Mouse (Mus musculus) cerebellum, adult 11-12 months (tissue): ENCODE measurements around the gene Cdk14.

ENCODE experiments used
- DNase-seq: peaks from one replicate; pipeline ENCODE4 v3.0.0; 2022

Gene Cdk14

DNA sequence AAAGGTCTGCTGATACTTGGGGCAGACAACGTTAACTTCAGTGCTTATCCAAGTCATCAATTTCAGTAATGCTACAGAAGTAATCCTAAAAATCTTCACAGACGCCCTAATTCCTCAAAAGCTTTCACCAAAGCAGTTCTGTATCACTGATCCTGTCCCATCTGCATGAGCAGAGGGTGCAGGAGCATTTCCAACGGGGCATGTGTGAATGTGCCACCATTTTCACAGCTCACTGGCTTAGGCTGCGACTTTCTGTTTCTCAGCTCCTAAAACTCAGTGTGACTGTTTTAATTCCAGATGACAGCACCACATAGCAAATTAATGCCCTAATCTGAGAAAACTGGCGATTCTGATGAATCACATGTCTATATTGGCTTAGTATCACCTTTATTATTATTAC, 375.8 kb downstream of the Cdk14 start:
- no peak for DNase-seq

DNA sequence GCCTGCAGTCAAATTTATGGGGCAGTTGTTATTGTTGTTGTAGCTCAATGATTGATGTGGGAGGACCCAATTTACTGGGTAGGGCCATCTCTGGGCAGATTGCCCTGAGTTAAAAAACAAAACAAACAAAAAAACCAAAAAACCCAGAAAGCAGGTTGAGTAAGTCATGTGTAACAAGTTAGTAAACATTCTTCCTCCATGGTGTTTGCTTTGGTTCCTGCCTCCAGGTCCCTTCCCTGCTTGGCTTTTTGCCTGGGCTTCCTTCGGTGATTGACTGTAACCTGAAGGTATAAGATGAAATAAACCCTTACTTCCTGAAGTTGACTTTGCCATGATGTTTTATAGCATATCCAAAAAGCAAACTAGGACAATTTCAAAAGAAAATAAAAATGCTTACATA, 377.4 kb downstream of the Cdk14 start:
- no peak for DNase-seq

DNA sequence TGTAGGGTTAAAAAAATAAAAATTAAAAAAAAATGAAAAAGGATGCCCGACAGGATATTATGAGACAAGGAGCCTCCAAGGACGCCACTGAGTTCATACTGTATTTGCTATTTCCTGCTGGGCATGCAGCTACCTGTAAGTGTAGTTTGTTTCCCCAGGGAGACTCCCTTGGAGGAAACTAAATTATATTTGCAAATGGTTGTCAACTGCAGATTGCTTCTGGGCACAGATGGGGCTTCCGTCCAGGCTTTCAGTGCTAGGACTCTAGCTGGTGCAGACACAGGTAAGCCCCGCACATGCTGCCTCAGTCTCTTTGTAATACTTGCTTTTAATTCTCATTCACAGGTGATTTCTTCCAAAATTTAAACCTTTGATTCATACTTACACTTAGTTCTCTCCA, 378.6 kb downstream of the Cdk14 start:
- no peak for DNase-seq

DNA sequence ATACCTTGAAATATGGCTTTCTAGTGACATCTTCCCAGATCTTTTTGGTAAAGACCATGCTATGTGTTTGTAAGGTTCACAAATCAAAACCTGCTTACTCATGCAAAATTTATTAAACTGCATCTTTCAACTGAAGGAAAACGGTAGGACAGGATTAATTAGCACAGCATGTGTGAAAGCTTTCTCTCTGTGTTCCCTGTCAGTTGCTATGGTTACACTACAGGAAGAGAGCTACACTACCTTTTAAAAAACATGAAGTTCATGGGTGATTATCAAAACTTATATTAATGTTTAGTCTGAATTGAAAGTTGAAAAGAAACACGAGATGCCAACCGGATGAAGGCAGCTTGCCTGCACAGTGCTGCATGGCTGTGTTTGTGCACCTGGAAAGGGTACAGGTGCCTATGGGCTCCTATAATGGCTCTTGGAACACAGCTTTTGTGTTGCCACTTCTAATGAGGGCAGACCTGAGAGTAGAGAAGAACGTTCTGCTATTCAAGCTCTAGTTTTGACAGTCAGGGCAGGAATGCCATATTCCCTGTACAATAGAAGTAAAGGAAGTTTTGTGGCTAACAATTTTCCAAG, 380.3 kb downstream of the Cdk14 start:
- no peak for DNase-seq

DNA sequence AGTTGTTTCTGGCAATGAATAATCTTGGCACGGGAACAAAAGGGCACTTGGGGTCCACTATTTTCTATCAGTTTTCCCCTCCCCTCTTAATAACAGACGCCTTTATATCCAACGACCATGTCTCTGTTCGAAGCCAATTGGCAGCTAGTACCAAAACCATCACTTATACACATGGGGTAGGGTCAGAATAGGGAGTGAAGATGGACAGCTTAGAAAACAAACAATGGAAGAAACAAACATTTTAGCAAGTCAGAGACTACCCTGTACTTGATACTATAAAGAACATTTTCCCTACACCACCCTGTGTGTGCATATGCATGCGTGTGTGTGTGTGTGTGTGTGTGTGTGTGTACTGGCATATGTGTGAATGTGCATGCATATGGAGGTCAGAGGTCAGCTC, 386.7 kb downstream of the Cdk14 start:
- no peak for DNase-seq

DNA sequence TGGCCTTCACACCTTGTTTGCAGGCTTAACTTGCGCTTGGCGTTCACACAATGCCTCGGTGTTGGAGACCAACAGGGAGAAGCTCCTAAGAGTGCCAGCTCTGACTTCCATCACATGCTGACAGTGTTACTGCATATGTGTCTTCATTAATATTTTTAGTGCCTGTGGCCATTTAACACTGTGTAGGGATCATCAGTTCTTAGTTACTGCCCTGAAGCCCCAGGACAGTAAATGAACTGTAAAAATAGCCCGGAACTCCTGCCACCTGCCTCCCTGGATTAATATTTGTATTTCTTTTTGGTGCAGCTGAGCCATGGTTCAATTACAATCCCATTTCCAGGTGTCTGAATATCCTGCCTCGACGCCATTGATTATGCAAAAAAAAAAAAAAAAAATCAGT, 387.3 kb downstream of the Cdk14 start:
- DNase-seq: no peak

DNA sequence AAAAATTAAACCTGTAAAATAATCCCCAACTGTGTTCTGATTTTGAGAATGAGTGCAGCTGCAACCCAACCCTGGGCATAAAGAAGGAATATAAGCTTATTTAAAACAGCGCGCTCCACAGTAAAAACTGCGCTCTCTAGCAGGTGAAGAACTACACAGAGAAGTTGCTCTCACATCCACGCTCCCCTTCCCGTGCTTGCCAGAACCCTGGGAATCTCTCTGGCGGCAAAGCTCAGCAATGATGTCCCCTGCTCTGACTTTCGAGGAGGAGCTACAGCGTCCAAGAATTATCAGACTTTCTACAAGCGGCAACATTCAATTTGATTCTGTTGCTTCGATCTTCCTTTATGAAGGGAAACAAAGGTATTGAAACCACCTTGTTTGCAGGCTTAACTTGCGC, 387.7 kb downstream of the Cdk14 start:
- no peak for DNase-seq

DNA sequence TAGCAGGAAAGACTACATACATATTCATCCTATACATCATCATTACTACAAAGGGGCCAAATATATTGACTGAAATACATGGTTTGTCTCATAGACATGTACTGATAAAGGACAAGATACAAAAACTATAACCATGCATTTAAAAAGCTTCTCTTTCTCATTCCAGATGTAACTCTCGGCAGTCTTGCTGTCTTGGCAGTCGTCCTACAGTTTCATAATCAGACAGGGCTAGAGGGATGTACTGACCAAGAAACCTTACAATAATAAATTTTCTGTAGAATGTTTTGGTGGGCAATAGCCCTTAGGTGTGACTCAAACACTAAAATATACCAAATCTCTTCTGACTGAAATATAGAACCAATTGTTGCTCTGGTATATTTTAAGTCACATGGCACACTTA, 389.7 kb downstream of the Cdk14 start:
- no peak for DNase-seq

DNA sequence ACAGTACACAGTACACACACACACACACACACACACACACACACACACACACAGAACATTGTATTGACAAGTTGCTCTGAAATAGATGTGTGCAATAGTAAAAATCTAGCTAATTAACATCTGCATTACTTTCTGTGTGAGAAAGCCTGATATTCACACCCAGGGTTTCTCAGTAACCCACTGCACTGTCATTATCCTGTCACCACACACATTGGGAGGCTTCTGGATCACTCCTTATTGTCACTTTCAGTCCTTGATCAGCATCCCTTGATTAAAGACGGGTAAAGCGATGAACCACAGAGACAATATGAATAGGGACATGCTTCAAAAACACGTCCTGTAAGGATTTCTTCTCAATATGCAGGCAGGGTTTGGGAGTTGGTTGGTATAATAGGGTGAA, 401.2 kb downstream of the Cdk14 start:
- DNase-seq: no peak

DNA sequence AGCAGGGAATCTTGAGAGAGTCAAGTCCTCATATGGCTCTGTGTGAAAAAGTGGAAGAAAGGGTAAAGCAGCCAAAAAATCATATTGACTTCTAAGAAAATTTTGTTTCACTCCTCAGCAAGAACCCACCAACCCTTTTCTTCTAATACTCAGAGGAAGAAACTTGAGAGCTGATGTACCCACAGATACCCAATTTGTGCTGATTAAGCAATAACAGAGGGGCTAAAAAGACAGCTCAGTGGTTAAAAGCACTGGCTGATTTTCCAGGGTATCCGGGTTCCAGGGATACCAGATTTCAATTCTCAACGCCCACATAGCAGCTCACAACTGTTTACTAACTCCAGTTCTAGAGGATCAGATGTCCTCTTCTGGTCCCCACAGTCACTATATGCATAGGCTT, 401.9 kb downstream of the Cdk14 start:
- DNase-seq: no peak

DNA sequence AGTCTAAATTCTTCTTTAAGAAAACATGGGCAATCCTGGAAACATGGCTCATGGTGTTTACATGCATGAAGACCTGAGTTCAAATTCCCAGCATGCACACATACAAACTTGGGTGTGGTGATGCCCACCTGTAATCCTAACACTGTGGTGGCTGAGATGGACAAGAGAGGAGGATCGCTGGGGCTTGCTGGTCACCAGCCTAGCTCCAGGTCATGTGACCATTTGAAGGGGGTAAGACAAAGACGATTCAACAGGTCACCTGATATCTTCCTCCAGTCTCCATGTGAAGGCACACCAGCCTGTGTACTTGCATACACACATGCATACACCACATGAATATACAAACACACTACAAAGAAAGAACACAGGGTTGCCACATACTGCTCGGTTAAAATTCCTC, 406.3 kb downstream of the Cdk14 start:
- DNase-seq: no peak

DNA sequence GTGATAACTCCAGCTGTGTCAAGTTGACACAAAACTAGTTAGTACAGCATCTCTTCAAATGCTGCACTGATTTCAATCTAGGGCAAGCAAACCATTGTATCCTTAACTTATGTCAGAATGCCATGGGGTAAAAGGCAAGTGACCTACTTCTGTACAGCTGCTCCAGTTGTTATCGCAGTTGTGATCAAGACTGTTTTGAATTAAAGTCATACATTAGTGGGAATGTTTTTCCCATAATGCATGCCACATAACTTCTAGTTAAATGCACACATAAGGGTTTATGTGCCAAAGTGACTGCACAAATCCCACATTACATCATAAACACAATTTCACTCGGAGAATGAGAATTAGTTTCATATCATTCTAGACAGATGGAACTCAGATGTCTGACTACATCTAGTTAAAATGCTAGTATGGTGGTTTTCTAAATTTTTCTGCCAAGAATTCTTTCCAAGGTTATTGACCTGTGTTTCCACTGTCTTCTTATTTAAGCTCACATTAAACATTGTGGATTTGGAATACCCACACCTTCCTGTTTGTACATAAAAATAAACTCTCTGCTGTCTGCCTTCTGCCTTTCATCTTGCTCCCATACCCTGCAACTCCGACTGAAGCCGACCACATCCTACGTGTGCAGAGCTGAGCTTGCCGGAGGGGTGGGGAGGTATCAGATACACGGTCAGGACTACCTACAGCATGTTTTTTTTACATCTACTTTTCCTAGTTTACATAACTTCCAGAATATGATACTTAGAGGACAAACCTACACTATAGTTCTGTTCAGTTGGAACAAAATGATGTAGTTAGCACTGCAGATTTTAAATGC, 407.4 kb downstream of the Cdk14 start:
- no peak for DNase-seq

DNA sequence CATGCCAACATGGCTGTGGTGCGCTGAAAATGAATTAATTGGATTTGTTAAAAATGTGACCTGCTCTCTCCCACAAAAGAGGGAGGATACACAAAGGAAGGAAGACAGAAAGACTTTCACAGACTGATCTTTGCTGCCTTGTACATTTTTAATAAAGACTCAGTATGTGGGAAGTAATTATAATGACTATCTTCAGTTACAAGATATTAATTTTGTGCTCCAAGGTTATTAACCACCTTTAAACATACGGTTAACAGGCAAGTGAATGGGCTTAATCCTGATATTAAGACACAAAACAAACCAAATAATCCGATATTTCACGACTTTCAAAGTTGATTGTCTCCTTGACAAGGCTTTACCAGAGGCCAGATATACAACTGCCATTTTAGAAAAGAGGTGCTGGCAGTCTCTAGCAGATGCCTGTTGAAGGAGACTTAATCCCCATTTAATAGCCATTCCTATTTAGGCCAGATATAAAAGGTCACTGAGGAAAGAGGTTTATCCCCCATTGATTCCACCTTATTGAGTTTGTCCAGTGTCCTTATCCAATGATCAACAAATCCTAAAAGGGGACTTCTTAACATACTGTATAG, 411.9 kb downstream of the Cdk14 start:
- DNase-seq: no peak

DNA sequence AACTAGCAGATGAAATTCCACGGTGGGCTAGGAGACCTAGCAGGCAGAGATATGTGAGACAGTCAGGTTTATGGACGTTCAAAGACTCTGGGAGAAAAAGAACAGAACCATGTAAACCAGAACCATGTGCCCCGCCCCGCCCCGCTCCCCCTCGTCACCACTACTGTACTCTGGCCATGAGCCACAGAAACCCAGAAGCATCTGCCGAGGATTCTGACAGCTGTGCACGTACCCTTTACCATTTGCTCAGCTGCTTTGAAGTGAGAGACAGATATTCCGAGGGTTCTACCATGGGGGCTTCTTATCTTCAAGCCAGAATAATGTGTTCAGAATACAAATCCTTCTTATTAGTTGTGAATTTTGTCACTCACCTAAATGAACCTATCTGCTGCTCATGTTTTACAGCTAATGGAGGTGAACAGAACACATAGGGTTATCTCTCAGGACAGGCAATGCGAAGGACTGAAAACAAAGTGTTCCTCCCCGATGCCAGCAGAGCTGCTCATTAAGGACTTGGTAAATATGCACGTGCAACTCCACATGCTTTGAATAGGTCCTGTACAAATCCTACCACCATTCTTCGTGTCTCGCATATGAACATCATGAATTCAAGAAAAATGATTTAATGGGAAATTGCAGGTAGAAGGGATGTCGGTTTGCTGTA, 412.5 kb downstream of the Cdk14 start:
- DNase-seq: no peak

DNA sequence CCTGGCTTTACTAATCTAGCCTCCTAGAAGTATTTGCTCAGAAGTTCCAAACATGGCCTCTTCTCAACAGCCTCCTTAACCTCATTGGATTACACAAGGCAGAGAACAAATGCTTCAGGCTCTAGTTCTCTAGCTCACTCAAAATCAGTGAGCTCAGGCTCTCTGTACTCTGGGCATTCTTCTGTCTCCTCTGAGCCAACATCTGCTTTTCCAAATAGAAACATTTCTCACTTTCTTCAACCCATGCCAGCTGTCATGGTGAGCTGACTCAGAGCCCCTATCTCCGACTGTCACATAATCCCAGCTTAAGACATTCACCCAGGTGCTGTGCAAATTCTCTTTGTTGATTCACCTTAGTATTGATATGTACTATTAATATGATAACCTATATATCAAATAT, 414.5 kb downstream of the Cdk14 start:
- DNase-seq: no peak

DNA sequence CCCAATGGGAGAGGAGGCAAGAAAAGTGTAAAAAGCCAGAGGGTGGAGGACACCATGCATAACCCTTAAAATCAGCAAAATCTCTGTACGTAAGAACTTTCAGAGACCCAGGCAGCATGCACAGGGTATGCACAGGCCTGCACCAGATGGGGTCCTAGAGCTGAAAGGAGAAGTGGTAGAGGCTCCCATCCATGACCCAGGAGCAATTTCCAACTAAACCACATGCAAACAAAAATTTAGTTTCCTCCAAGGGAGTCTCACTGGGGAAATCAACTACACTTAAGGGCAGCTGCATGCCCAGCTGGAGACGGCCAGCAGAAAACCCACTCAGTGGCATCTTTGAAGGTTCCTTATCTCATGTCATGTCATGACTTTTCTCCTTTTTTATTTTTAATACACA, 415.4 kb downstream of the Cdk14 start:
- DNase-seq: no peak

DNA sequence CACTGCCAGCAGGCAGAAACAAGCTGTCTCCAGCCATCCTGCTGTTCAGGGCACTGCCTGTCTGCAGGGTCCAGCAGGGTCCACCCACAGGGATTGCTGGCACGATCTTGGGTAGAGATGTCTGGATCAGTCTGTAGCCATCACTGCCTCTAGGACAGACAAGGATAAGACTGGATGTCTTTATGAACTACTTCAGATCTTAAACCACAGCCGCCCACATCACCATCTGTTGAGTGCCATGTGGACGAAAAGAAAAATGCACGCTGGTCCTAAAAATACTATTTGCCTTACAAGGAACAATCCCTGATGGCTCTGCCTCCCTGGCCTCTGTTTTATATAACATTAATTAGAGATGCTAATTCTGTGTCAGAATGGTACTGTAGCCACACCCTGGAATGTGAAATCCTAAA, 426.9 kb downstream of the Cdk14 start:
- peak; percentile 15 for DNase-seq

DNA sequence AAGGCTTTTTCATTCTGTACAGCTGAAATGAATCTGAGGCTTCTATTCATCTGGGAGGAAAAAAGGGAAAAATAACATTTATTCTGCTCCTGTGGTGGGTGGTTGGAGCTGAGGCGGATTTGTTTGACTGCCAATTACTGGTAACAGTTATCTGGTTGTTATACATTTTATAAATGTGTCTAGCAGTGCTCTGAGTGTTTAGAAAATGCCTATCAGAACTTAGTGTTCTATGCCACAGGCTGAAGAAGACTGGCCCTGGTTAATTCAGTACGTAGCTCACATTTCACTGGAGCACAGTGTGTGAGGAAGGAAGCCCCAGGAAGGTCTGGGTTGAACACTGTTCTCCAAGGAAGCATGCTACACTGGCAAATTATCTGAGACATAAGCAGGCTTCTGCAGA, 429.1 kb downstream of the Cdk14 start:
- no peak for DNase-seq

DNA sequence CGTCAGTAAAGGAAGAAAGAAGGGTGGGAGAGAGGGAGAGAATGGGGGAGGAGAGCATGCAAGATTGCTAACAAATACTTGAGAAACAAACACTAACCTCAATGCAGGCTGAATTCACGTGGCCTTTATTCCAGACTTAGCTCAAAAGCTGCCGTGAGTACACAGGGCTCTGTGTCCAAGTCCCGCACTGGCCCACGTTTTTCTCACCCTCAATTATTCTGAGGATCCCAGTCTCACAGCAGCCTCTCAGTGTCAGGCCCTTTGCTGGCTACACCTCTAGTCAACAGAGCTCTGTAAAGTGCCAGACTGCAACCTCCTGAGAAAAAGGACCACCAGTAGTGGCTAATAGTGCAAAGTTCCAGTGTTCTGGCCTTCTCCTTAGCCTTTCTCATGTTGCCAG, 429.9 kb downstream of the Cdk14 start:
- DNase-seq: no peak

DNA sequence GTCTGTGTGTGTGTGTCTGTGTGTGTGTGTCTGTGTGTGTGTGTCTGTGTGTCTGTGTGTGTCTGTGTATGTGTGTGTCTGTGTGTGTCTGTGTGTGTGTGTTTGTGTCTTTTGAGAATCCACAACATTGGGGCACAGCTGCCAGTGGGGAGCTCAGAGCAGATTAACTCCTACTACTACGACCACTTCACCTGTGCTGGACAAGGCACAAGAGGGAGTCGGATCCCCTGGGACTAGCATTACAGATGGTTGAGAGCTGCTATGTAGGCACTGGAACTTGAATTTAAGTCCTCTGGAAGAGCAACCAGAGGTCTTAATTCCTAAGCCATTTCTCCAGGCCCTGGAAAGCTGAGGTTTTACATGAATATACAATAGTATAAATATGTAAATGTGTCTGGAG, 433.9 kb downstream of the Cdk14 start:
- no peak for DNase-seq

DNA sequence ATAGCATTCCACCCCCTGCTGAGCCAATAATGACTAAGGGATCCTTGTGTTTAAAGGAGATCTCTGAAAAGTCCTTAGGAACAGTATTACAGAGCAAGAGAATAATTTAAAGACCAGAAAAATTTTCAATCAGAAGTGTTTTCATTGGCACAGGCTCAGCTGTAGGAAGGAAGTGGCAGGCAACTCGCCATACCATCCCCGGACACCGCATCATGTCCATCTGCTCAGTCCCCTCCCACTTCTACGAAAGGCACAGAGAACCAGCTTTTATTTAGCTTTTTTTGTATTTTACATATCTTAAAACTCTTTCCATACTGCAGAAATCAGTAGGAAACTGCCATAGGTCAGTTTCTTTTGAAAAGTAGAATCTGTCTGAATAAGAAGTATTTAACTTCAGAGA, 440.6 kb downstream of the Cdk14 start:
- DNase-seq: no peak

DNA sequence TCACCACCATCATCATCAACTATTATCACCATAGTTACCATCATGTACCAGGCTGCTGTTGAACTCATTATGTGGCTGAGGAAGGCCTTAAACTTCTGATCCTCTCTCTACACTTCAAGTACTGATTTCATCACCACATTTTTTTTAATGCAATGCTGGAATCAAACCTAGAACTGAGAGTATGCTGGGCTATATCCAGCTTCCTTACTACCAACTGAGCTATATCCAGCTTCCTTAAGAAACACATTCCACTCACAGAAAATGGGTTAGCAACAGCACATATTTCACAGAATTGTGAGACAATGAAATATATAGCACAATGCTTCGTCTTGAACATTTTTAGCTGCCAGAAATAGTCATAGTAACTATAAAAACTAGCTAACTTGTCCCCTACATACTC, 446.7 kb downstream of the Cdk14 start:
- DNase-seq: no peak

DNA sequence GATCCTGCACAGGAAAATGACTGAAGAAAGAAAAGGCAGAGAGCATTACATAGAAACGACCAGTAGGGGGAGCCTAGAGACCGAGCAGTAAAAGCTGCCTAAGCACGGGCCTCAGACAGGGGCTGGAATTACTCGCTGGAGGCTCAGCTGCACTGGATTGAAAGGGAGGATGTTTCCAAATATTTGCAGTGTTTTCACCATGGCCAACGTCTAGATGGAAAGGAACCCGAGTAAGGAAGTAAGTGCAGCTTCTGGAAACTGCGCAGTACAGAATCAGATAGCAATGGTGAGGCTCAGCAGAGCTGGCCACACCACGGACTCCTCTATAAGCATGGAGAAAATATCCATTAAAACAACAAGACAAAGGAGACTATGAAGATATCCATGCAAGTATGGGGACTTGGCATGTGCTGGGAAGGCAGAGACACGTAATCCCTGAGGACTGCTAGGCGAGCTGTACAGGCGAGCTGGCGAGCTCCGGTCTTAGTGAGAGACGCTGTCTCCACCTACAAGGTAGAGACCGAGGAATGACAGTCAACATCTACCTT, 458.0 kb downstream of the Cdk14 start:
- peak; percentile 29 for DNase-seq

DNA sequence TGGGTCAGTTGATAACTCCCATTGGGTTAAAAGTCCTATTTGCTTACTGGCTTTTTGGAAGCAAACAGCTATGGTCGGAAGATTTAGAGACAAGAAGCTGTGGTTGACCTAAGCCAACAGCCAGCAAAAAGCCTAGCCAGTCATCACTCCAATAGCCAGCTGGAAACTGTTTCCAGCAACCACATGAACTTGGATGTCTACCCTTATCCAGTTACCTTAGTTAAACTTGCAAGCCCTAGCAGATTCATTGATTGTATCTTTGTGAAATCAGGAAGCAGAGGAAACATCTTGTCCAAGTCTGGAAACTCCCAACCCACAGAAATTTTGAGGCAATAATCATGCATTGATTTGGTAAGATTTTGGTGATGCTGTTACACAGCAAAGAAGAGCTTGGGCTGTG, 458.5 kb downstream of the Cdk14 start:
- DNase-seq: no peak
